Mouse (Mus musculus) olfactory bulb, adult 2 months (tissue): ENCODE results near the gene Fgfr2.
"Not testable (repeated sequence)": the region's sequence is repeated elsewhere in the genome, so short reads cannot be mapped to it uniquely, and the experiment has no call there.

Experiments
- CTCF ChIP-seq: fragments of 200-500 bp; IDR thresholded peaks from 2 replicates; pipeline ENCODE4 v1.5.1; 2012; ENCODE audit warnings: low read depth, mild to moderate bottlenecking, low read length, moderate library complexity; ENCODE audit not compliant: insufficient read depth
- POLR2A ChIP-seq: fragments of 200-500 bp; IDR thresholded peaks from 2 replicates; pipeline ENCODE4 v1.6.1; 2012; ENCODE audit warnings: mild to moderate bottlenecking, low read depth, low read length, moderate library complexity; ENCODE audit not compliant: insufficient read depth

GRCm38 (mm10) chr7:132662831-132663230 lies 460.3 kb downstream of the Fgfr2 start:
- TF ChIP-seq CTCF, POLR2A: not testable (repeated sequence)
